Mouse (Mus musculus) lung, postnatal 36 days (tissue): ENCODE results near the gene Ace3.
A peak's percentile ranks its signal among the peaks of the same experiment; 100 is the strongest.
"Not testable (repeated sequence)": the region's sequence is repeated elsewhere in the genome, so short reads cannot be mapped to it uniquely, and the experiment has no call there.

ENCODE experiments used
- DNase-seq: peaks from one replicate; pipeline ENCODE4 v3.0.0; 2022; ENCODE audit warnings: mixed read lengths

Gene Ace3

DNA sequence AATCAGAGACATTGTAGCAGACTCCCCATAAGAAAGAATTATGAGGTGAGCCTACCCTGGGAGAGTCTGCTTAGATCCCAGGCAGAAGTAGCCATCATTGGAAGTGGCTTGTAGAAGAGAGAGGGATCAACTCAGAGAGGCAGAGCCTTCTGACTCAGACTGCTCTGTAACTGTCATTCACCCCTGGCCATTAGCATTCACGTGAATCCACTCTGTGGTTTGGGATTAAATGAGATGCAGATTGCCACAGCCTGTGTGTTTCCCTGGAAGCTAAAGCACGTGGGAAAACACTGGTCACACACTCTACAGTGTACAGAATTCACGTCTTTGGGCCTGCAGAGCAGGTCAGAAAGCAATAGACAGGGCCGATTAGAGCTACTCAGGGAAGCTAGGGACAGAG, 10.0 kb upstream of the Ace3 start:
- DNase-seq, result no peak

DNA sequence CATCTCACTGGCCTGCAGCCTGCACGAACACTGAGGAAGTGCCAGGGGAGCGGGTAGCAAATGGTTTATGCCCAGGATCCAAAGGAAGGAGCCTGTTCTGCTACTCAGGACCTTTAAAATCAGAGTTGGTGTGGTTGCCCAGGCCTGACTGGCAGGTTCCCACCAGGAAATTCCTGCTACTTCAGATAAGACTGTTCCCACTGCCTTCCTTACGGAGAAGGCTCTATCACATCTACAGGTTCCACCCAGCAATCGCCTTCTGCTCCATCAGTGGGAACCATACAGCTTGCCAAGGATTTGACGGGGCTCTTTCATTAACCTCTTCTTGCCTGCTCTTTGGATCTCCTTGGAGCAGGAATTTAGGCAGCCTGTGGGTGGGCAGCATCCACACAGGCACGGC, 7.0 kb upstream of the Ace3 start:
- DNase-seq, result peak; percentile 86

DNA sequence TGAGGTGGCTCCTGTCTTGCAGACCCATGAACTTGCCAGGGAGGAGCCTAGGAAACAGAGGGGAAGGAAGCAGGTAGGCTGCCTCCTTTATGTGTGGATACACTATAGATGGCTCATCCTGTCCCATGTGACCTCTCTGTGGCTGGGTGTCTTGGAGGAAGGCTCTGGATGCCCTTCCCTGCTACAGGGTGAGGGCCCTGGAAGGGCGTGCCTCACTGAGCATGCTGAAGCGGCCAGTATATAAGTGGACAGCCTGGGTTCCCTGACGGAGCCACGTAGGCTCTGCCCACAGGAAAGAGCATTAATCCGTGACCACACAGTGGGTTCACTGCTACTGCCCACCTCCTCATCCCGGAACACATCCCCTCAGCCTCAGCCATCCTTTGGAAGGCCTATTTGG, 5.0 kb upstream of the Ace3 start:
- DNase-seq, result peak; percentile 78

DNA sequence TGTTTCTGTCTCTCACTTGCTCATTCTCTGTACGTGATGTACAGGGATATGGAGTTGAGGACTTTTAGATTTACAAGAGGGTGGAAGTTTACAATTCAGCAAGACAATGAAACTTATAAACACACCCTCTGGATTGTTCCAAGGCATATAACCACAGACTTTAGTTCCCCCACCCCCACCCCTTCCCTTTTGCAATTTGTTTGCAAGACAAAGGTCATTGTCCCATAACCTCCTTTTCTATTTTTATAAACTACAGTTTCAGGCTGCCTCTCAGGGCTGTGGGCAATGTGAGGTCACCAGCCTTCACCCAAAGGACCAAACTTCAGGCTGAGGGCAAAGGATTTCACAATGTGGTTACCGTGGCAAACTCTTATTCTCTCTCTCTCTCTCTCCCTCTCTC, 4.2 kb upstream of the Ace3 start:
- peak; percentile 70 for DNase-seq

DNA sequence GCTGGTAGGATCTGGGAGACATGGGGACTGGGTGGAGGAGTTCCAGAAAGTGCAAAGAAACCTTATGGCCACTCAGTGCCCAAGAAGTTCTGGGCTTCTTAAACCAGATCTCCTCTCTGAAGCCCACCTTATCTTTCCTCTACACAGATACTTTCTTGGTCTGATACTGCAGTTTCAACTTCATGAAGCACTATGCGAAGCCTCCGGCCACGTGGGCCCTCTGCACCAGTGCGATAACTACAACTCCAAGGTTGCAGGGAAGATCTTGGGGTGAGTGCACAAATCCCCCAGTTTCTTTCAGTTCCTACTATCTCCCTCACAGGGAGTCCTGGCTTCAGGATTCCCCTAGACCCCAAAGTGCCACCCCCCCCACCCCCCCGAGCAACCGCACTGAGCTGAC, 5.6 kb downstream of the Ace3 start:
- no peak for DNase-seq

DNA sequence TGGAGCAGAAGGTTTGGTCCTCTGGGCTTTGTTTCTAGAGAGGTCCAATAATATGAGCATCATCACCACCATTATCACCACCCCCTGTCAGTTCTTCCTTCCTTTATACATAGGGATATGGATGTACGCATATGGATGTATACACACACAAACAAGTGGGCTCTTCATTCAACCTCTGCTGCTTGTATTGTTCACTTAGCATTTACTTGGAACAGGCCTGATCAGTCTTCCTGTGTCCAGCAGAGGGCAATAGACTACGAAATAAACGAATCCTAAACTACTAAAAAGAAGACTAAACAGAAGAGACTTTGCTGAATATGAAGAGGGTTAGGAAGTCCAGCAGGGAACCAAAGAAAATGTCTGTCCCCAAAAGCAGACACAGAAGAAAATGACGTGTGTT, 7.2 kb downstream of the Ace3 start:
- peak; percentile 73 for DNase-seq

DNA sequence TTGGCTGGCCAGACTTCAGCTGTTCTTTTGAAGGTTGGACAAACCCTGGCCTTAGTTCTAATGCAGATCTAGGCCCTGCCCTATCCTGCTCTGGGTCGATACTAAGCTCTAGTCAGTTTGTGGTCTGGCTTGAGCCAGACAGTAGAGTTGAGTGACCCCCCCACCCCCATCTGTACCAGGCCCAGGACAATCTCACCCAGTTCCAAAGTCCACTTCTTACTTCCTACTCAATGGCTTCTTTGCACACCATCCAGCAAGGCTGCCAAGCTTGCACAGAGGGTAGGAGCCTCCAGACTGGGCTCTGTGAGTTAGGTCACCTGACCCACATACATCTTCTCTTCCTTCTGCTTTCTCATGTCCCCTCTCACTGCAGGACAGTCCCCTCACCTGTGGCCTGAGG, 10.1 kb downstream of the Ace3 start:
- DNase-seq, result no peak

DNA sequence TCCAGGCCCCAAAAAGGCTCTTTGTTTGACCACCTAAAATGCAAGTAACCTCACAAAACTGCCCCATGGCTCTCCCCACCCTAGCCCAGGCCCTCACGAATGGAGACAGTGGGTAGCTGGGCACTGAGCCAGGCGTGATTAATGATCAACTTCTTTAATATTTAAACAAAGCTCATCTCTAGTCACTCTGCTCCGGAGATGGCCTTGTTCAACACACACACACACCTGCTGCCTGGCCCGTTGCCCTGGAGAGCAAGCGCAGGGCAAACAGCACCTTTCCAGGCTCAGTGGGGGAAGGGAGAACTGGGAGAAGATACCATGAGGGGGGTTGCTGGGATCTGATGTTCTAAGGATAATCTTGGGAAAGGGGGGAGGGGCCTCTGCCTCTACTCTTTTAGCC, 11.5 kb downstream of the Ace3 start:
- no peak for DNase-seq

DNA sequence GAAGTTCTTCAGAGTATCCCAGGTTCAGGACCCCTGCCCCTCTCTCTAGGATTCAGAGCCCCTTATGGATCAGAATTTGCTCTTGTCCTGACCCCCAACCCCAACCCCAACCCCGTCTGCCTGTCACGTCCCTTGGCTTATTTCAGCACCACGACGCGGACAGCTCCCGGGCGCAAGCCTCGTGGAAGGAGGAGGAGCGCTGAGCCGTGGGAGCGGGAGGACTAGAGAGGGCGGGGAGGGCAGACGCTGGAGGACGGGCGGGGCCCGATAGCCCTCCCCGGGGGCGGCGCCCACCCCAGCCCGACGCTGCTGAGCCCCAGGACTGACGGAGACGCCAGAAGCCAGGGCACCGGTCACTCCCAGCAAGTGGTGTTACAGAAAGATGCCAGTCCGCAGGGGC, 13.3 kb downstream of the Ace3 start, which contains the start of gene Kcnh6:
TSS of gene Kcnh6 (plus strand) at position 304 of the 400 bp plus-strand sequence.
- peak; percentile 80 for DNase-seq

DNA sequence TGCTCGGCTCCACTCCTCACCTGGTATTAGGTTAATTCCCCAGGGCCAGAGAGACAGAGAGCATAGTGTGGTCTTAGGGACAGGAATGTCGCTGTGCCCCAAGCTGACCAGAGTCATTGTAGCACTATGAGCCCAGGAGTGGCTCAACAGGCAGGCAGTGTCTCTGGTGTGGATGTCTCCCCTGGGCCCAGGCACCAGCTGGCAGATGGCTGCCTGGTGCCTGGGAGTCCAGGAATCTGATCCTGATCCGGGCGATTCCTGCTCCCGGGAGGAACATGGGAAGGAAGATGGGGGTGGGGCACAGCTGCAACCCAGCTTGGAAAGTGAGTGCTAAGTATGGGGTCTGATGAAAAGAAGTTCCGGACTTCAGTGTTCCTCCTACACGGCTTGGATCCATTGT, 18.2 kb downstream of the Ace3 start:
- no peak for DNase-seq

DNA sequence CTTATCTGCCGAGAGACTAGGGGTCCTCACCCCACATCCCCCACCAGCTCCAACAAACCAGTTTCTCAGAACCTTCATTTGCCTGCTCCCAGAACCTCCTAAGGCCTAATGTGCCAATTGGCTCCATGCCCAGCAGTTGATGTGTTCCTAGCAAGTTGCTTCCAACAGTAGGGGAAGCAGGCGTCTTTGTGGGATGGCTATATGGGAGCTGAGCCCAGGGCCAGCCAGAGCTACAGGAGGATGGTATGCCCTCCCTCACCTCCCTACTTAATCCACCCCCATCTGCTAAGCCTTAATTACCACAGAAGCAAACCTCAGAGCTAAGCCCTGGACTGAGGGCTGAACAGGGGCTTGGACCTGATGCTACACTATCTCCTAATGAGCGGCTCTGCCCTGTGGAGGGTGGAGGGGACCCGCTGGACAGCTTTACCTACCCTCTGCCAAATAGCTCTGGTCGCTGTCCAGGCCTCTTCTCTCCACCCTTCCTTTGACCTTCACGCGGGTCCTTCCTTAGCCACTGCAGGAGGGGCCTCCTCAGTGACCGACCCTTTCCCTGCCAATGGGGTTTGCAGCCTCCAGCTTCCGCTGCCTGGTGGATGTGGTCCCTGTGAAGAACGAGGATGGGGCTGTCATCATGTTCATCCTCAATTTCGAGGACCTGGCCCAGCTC, 19.2 kb downstream of the Ace3 start:
- DNase-seq, result peak; percentile 54

DNA sequence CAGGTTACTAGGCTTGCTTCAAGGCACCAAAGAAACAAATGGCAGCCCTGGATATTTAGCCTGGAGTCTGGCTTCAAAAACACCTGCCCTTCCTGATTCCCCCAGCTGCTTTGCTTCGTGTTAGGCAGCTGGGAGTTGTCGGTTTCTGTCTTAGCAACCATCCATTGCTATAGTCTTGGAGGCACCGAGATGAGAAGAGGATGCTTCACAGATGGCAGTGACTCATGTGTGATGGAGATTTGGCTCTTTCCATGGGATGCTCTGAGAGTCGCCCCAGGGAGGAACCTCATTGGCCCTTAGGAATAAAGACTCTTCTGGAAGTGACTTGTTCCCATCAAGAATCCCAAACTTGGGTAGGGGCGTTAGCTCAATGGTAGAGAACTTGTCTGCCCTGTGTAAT, 22.0 kb downstream of the Ace3 start:
- DNase-seq, result no peak

DNA sequence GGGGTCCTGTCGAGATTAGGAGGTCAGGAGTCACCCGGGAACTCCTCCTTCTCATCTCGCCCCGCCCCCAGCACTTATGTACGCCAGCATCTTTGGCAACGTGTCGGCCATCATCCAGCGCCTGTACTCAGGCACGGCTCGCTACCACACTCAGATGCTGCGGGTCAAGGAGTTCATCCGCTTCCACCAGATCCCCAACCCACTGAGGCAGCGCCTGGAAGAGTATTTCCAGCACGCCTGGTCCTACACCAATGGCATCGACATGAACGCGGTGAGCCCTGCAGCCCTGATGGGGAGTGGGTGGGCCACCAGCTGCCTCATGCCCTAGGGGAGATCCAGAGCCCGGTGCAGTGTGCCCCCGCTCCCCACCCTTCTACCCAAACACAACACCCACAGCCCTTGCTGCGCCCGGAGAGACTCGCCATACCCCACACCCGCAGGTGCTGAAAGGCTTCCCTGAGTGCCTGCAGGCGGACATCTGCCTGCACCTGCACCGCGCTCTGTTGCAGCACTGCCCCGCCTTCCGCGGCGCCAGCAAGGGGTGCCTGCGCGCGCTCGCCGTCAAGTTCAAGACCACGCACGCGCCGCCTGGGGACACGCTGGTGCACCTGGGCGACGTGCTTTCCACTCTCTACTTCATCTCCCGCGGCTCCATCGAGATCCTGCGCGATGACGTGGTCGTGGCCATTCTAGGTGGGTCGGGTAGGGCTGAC, 25.7 kb downstream of the Ace3 start:
- DNase-seq, result no peak

DNA sequence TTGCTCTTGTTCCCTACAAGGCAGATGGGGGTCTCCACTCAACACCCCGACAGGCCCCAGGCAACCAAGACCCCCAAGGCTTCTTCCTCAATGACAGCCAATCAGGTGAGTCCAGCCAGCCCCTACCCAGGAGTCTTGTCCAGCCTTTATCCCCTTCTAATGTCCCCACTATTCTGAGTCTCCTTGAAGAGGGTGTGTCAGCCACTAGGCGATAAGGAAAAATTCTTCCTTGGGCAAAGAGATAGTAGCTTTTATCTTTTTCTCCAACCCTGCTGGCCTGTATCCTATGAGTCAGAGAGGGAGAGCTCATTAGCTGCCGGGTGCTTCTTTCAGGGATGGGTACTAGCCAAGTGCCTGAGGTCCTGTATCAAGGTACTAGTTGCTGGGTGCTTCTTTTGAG, 31.3 kb downstream of the Ace3 start:
- DNase-seq, result no peak

DNA sequence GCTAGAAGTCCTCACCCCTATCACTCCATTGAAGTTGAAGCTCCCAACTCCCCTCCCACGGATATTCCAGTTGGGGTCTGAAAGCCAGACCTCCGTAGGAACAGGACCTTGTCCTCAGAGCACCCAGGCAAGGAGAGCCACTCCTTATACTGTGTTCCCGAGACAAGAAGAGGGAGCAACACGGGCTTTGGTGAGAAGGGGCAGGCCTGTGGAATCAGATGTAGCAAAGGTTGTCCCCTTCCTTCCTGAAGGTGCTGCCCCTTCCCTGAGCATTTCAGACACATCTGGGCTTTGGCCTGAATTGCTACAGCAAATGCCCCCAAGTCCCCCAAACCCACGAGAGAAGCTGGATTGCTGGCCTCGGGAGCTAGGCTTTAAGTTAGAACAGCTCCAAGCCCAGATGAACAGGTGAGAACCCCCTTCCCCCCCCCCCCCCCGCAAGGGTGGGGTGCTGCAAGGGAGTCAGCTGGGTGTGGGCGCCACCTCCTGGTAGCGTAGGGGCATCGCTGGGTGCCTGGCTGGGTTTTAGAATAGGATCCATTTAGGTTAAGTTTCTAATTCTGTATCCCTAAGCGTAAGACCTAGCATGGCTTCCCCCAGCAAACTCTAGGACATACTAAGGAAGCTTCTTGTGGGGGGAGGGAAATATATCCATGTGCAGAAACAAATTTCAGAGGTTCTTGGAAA, 32.1 kb downstream of the Ace3 start:
- peak; percentile 83 for DNase-seq

DNA sequence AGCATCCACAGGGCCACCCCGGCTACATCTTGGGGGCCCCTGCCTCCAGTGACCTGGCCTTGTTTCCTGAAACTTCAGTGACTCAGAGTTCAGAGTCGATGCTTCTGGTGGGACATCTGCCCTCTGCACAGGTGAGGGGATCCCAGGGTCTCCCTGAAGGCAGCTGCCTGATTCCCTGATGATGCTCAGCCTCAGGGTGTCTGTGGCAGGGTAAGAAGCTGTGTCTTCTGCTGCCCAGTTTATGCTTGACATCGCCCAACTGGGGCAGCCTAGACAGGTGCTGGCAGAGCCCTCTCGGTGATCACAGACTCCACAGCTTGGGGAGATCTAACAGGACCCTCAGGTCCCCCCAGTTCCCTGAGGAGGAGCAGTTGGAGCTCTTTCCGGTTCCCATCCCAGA, 33.1 kb downstream of the Ace3 start:
- DNase-seq, result no peak

DNA sequence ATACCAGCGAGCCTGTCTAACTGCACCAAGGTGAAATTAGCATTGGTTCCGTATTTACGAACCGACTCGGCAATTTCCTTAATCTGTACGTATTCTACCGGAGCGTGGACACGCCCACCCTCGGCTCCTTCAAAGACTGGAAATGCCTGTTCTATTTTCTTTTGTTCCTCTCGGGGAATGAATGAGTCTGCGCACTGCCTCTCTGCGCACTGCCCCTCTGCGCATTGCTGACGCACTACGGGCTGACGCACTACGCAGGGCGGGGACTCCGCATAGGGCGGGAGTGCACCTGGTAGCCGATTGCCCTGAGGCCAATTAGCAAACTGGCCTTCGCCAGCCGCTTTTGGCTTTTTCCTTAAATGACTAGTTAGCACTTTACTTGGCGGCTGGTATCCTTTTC, 37.6 kb downstream of the Ace3 start:
- not testable (repeated sequence) for DNase-seq

DNA sequence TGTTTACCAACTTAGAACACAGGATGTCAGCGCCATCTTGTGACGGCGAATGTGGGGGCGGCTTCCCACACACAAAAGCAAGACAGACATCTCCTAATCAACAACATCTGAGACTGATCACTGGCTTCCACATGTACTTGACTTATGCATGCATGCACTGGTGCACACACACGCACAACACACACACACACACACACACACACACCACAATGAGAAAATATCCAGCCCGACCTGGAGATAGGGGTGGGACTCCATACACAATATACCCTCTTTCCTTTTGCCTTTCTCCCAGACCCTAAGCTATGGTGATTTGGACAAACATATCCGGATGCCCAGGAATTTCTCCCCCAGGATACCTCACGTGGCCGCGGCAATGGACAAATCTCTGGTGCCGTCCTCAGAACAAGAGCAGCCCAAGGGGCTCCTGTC, 39.0 kb downstream of the Ace3 start:
- peak; percentile 64 for DNase-seq

DNA sequence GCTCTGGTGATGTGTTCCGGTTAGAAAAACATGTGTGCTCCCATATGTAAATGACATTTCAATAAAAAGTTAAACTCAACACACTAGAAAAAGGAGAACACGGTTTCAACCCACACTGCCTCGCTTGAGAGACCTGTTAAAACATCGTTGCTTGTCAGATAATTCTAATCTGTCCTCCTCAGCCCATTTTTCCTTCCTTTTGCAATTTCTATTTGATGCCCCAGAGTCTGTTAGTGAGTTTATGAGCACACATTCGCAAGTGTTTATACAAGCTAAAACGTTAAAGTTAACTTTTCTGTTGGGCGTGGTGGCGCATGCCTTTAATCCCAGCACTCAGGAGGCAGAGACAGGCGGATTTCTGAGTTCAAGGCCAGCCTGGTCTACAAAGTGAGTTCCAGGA, 40.5 kb downstream of the Ace3 start:
- no peak for DNase-seq

DNA sequence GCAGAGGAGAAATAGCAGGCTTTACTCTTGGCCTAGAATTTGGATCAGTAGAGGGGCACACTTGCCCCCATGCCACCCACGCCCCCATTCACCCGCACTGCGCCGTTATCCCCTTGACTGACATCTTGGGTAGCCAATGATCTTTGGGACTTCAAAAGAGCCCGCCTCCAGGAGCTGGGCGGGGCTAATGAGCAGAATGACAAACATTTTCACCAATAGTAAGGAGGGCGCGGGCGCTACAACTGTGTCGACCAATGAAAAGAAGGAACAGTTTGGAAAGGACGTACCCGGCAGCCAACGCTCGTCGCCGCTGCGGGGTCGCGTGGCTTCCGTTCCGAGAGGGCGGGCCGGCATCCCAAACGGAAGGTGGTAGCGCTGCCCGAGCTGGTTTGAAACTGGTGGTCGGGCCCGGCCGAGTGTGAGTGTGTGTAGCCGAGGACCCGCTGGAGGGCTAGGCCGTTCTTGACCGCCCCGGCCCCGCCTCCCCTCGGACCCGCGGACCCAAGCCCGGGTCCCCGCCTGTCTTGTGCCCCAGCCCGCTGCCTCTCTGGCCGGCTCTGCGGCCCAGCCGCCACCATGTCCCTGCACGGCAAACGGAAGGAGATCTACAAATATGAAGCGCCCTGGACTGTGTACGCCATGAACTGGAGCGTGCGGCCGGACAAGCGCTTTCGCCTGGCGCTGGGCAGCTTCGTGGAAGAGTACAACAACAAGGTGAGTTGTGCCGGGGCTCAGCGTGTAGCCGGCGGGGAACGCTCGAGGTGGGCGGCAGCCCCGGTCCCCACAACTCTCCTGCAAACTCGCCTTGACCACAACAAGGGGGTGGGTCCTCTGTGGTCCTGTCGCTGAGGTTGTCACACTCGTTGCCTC, 42.3 kb downstream of the Ace3 start, which contains the start of gene Dcaf7:
TSS of gene Dcaf7 (plus strand) at position 325 of the 870 bp plus-strand sequence.
- peak; percentile 98 for DNase-seq

DNA sequence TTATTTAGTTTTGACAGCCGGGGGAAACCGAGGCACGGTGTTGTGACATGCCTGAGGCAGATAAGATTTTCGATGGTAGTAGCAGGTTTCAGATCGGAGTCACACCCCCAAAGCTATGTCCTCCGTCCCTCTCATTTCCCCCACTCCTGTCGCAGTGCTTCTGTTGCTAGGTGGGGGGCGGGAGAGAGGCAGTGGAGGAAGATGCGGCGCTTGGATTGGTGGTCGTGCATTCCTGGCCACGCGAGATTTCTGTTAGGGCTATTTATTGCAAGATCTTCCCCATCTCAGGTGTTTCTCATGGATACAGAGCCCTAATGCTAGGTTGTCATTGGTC, 42.9 kb downstream of the Ace3 start:
- peak; percentile 13 for DNase-seq

DNA sequence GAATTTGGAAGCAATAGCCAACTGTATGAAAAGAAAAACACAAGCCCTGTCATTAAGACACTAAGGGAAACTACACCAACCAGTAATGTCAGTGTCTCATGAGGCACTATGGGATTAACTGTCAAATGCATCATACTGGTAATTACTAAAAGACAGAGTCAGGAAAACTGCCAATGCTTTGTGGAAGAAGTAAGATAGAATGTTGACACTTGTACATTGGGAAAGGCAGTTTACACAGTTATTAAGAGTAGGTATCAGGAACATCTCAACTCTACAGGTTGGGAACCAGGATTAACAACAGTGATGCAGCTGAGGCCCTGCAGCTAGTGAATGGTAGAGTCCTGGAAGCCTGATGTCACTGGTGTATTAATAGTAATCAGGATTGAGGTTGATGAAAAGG, 49.9 kb downstream of the Ace3 start:
- no peak for DNase-seq

DNA sequence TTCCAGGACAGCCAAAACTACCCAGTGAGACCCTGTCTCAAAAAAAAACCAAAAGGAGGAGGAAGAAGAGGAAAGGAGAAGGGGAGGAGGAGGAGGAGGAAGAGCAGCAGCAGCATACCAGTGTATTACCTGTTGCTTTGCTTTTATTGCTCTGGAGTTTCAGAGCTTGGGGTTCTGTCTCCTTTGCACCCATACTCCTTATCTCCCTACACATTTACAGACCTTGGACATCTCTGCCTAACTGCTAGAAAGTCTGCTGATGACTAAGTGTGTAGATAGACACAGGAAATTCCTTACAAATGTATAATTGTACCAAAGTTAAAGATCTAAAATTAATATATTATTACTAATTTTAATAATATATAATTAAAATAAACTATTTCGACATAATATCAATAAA, 50.8 kb downstream of the Ace3 start:
- DNase-seq, result no peak
